Mouse (Mus musculus) neural tube, embryonic 15.5 days (tissue): ENCODE measurements around the gene Hs6st3. TPM values are rescaled to one million over a fixed set of nuclear protein-coding genes. Genes with fewer than 3 reads are reported as not detected.

Source experiments
- ATAC-seq: fragments of 200-750 bp; cut with Nextera tagmentation; 2 replicates; pipeline ENCODE4 v1.8.0; 2017; ENCODE audit warnings: mild to moderate bottlenecking, moderate TSS enrichment, moderate library complexity; ENCODE audit not compliant: low FRiP score
- H3K27ac ChIP-seq: fragments of 300-500 bp; sonication (generic); replicated peaks from 2 replicates; pipeline ENCODE4 v1.5.1; 2015; ENCODE audit warnings: mild to moderate bottlenecking, inconsistent platforms
- H3K27me3 ChIP-seq: fragments of 300-500 bp; sonication (generic); replicated peaks from 2 replicates; pipeline ENCODE4 v1.6.1; 2015; ENCODE audit warnings: inconsistent platforms
- H3K36me3 ChIP-seq: fragments of 300-500 bp; sonication (generic); 2 replicates; pipeline ENCODE4 v1.6.1; 2015; ENCODE audit warnings: inconsistent platforms
- H3K4me1 ChIP-seq: fragments of 300-500 bp; sonication (generic); 2 replicates; pipeline ENCODE4 v1.6.1; 2015; ENCODE audit warnings: inconsistent platforms
- H3K4me2 ChIP-seq: fragments of 300-500 bp; sonication (generic); 2 replicates; pipeline ENCODE4 v1.6.1; 2015; ENCODE audit warnings: inconsistent platforms, mild to moderate bottlenecking, moderate library complexity
- H3K4me3 ChIP-seq: fragments of 300-500 bp; sonication (generic); replicated peaks from 2 replicates; pipeline ENCODE4 v1.5.1; 2015; ENCODE audit warnings: mild to moderate bottlenecking, inconsistent platforms
- H3K9ac ChIP-seq: fragments of 300-500 bp; sonication (generic); replicated peaks from 2 replicates; pipeline ENCODE4 v1.6.1; 2015; ENCODE audit warnings: mild to moderate bottlenecking, inconsistent platforms
- H3K9me3 ChIP-seq: fragments of 300-500 bp; sonication (generic); replicated peaks from 2 replicates; pipeline ENCODE4 v1.6.1; 2016; ENCODE audit warnings: inconsistent platforms
- WGBS: fragments of 180-500 bp; shearing (Covaris S2); methylation state at CpG from one replicate; pipeline ENCODE4 v1.1.7; 2015; ENCODE audit warnings: mixed read lengths; 5-methylcytosine and 5-hydroxymethylcytosine counted together
- polyA plus RNA-seq: library from polyadenylated mRNA; unstranded; fragments of >200 nt; fragmentation: Nextera tagmentation; extraction: Ambion mirVana; gene quantifications from 2 replicates; pipeline ENCODE4 v1.2.1, GENCODE M21; 2015

Gene Hs6st3
- 2.0 and 2.1 TPM in 2 replicates for polyA plus RNA-seq

DNA sequence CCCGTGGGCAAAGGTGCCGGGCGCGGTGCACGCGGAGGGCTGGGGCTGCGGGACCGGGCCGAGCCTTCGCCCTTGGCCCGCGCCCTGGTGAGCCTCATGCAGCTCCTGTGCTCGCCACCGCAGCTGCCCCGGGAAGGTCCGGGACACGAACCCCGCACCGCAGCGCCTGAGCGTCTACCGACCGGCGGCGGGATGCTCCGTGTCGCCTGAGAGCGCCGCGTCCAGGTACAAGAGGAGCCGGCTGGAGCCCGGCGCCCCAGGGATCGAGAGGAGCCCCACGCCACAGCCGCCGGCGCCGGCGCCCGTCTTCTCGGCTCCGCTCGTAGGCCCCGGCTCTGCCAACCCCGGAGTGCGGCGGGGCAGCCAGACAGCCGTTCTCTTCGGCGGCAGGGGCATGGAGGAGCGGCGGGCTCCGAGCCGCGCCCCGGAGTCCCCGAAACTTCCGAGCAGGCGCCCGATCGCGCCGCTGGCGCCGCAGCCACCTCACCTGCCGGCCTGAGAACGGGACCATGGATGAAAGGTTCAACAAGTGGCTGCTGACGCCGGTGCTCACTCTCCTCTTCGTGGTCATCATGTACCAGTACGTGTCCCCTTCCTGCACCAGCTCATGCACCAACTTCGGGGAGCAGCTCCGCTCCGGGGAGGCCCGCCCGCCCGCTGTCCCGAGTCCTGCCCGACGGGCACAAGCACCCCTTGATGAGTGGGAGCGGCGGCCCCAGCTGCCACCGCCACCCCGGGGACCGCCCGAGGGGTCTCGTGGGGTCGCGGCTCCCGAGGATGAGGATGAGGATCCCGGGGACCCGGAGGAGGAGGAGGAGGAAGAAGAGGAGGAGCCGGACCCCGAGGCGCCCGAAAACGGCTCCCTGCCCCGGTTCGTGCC is at the start of gene Hs6st3:
Gene Hs6st3 (plus strand): TSS at position 436 of the 880 bp plus-strand sequence.
- Histone ChIP-seq H3K9ac (peak within 1 kb of the TSS; percentile 57), H3K4me1 (peaks cover 24% of the 10 kb centered on the region), H3K4me3 (peak within 1 kb of the TSS; percentile 74), H3K27ac (peak within 1 kb of the TSS; percentile 57), H3K4me2 (peak within 1 kb of the TSS; percentile 94), H3K9me3 (no peaks in the 10 kb centered on the region), H3K27me3 (peaks cover 21% of the 10 kb centered on the region), H3K36me3 (no peaks in the 10 kb centered on the region)
- ATAC-seq, result peak; percentile 52
- under 1% methylated on average over 99 of the region's 100 CpGs for WGBS

DNA sequence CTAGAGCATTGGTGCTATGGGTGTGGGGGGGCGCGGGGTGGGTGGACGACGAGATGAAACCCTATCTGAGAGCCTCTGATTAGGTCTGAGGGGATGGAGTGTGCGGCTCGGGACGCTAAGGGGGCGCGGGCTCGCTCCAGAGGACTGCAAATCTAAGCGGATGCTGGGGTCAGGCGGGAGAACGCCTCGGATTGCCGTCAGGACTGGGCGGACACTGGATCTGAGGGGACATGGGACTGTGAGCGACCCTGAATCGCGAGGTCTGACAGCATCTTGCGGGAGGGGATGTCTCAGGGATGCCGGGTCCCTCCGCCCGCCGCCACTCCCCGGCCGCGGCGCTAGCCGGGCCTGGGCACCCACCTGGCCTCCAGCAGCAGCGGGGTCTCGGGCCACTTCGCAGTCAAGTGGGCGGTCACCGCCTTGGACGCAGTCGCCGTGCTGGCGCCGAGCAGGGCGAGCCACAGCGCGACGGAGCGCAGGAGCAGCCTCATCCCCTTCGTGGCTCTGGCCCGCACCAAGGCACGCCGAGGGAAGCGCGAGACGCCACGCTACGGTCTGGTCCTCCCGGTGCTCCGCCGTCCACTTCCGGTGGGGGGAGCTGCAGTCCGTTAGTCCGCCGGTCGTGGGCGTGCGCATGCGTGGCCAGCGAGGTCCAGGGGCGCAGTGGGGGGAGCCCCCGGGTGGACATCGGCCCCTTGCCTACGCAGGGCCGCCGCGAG is 39.1 kb upstream of the Hs6st3 start, which contains the start of gene Uggt2:
Gene Uggt2 (minus strand): TSS at position 580 of the 719 bp plus-strand sequence.
- peak; percentile 96 for ATAC-seq
- no peaks in the 10 kb centered on the region for H3K36me3 ChIP-seq
- under 1% methylated on average over 72 of the region's 72 CpGs for WGBS
- H3K4me2 ChIP-seq, result peak within 1 kb of the TSS; percentile 69
- H3K27ac ChIP-seq, result peak within 1 kb of the TSS; percentile 92
- no peaks in the 10 kb centered on the region for H3K9me3 ChIP-seq
- peaks cover 20% of the 10 kb centered on the region for H3K4me1 ChIP-seq
- peak within 1 kb of the TSS; percentile 95 for H3K9ac ChIP-seq
- peak within 1 kb of the TSS; percentile 92 for H3K4me3 ChIP-seq
- no peaks in the 10 kb centered on the region for H3K27me3 ChIP-seq

DNA sequence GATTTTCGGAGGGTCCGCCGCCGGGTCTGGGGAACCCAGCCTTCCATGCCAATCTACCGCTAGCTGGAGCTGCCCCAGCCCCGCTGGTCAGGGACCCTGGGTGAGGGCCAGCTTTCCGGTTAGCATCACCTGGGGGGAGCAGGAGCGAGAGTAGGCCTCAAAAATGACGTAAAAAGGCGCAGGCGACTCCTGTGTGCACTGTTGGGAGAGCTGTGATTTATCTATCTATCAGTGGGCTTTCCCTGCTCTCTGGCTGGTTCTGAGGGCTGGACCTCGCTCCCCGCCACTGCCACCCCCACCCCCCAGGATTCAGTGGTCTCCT is 38.6 kb upstream of the Hs6st3 start:
- Histone ChIP-seq H3K9ac (peak overlapping the region; percentile 95), H3K4me1 (peaks cover 20% of the 10 kb centered on the region), H3K36me3 (no peaks in the 10 kb centered on the region), H3K27me3 (no peaks in the 10 kb centered on the region), H3K27ac (peak overlapping the region; percentile 92), H3K4me2 (peak overlapping the region; percentile 69), H3K9me3 (no peaks in the 10 kb centered on the region), H3K4me3 (peak overlapping the region; percentile 92)
- under 1% methylated on average over 13 of the region's 13 CpGs for WGBS
- peak; percentile 85 for ATAC-seq

DNA sequence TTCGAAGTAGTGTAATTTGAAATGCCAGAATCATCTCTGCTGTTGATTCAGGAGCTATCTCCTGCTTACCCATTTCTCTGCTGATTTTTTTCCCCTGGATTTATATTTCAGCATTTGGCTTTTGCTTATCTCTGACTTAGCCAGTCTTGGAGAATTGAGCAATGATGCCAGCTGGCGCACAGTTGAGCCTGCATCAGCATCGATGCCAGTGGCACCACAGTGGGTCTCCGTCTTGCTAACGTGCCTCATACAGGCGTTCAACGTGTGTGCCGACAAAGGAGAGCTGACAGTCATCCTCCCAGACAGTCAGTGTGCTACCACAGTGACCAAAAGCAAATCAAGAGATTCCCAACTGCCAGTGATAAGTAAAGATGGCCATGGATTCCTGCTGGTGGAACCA is 30.6 kb upstream of the Hs6st3 start:
- no peaks in the 10 kb centered on the region for H3K36me3 ChIP-seq
- no peak overlapping the region for H3K4me3 ChIP-seq
- H3K9me3 ChIP-seq, result no peaks in the 10 kb centered on the region
- H3K27me3 ChIP-seq, result no peaks in the 10 kb centered on the region
- H3K4me1 ChIP-seq, result no peaks in the 10 kb centered on the region
- H3K27ac ChIP-seq, result no peak overlapping the region
- WGBS, result 84% methylated on average over 8 of the region's 8 CpGs
- H3K9ac ChIP-seq, result no peak overlapping the region
- no peak for ATAC-seq
- no peak overlapping the region for H3K4me2 ChIP-seq

DNA sequence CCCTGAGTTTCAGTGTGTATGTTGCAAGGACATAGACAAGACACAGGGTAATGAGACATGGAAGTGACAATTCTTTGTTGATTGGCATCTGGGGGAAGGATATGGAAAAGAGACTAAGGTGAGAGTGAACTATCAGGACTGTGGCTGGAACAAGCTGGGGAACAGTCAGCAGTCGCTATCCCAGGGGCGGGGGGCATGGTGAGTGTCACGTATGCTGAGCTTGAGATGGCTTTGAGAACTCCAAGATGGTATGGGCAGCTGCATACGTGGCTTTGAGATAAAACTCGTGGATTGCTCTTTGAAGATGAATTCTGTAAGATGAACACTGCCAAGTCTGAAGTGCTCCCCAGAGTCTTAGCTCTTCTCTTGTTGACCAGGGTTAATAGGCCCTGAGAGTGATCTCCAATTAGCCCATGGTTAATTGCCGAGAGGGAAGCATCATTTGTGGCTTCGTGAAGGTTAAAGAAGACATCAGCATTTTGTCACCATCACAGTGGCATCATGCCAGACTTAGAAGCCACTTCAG is 29.3 kb upstream of the Hs6st3 start:
- Histone ChIP-seq H3K4me3 (no peak overlapping the region), H3K9ac (no peak overlapping the region), H3K27ac (no peak overlapping the region), H3K9me3 (no peaks in the 10 kb centered on the region), H3K4me2 (no peak overlapping the region), H3K36me3 (no peaks in the 10 kb centered on the region), H3K4me1 (no peaks in the 10 kb centered on the region), H3K27me3 (no peaks in the 10 kb centered on the region)
- ATAC-seq, result no peak
- 66% methylated on average over 7 of the region's 7 CpGs for WGBS

DNA sequence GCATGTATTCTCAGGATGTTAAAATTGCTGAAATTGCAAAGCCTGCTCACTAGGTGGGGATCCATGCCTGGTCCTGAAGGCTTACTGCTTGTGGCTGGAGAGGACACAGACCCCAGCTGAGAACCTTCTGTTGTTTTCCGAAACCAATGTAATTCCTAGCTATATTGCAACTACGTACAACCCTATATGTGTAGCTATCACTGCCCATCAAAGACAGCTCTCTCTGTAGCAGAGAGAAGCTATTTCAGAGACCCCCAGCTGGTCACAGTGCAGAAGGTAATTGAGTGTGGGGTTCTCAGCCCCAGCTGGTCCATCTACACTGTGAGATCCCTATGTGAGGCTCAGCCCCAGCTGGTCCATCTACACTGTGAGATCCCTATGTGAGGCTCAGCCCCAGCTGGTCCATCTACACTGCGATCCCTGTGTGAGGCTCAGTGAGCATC is 28.3 kb upstream of the Hs6st3 start:
- H3K4me3 ChIP-seq, result no peak overlapping the region
- no peaks in the 10 kb centered on the region for H3K27me3 ChIP-seq
- H3K27ac ChIP-seq, result no peak overlapping the region
- H3K9me3 ChIP-seq, result no peaks in the 10 kb centered on the region
- WGBS, result 64% methylated on average over 3 of the region's 3 CpGs
- H3K4me2 ChIP-seq, result no peak overlapping the region
- H3K36me3 ChIP-seq, result no peaks in the 10 kb centered on the region
- no peaks in the 10 kb centered on the region for H3K4me1 ChIP-seq
- H3K9ac ChIP-seq, result no peak overlapping the region
- ATAC-seq, result no peak

DNA sequence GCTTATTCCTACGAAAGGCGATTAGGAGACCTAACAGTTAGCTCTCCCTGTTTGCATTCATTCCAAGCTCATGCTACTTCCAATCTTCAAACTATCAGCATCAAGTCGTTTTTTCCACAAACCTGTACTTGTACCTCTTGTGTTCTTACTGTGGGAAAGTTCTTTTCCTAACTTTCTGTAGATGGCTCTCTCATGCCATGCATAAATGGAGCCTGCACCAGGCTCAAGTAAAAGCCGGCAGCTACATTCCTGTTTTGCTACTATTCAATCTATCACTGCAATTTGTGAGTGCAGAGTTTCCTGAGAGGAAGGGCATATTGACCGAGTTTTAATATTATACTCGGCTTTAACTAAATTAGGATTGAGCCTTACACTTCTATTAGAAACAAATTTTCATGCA is 25.6 kb upstream of the Hs6st3 start:
- Histone ChIP-seq H3K27ac (no peak overlapping the region), H3K9me3 (0 out of 2 replicates have a peak, but pooled peaks cover 4% of the 10 kb centered on the region), H3K9ac (no peak overlapping the region), H3K27me3 (no peaks in the 10 kb centered on the region), H3K4me3 (no peak overlapping the region), H3K4me1 (no peaks in the 10 kb centered on the region), H3K4me2 (no peak overlapping the region), H3K36me3 (no peaks in the 10 kb centered on the region)
- 82% methylated on average over 6 of the region's 6 CpGs for WGBS
- ATAC-seq, result no peak

DNA sequence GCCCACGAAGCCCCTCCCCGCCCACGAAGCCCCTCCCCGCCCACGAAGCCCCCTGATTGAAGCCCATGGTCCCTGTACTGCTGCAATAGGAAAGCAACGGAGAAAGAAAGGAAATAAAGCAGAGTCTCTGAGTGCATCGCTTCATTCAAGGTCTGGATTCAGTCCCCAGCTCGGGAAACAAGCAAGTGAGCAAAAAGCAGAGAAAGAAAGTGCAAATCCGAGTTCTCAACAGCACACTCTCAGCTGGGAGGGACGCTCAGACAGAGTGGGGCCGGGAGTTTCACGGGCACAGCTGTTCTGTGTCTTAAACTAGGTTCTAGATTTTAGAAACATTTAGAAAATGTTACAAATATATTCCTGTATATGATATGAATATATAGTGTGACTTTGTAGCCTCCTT is 14.6 kb upstream of the Hs6st3 start:
- Histone ChIP-seq H3K4me2 (peak overlapping the region; percentile 59), H3K27me3 (no peaks in the 10 kb centered on the region; the same call in 1 of the 2 replicates), H3K27ac (peak overlapping the region; percentile 68), H3K36me3 (no peaks in the 10 kb centered on the region), H3K9ac (peak overlapping the region; percentile 36; the same call in 1 of the 2 replicates), H3K9me3 (no peaks in the 10 kb centered on the region), H3K4me1 (peaks cover 14% of the 10 kb centered on the region), H3K4me3 (peak overlapping the region; percentile 39)
- WGBS, result 2% methylated on average over 12 of the region's 12 CpGs
- peak; percentile 83 for ATAC-seq

DNA sequence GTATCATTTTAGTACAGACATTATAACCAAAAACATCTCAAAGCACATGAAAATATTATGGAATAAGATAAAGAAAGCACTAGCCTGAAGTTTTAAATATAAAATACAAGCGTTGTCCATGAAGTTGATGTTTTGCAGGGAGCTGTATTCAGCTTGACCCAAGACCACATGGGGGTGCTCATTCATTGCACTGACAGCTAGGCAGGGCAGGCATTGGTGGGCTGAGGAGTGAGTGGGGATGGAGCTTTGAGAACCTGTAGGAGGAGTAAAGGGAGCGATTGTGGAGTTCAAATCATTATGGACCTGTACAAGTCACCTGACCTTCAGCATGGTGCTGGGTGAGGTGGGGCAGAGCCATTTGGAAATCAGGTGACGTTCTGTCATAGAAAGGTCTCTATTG is 14.1 kb upstream of the Hs6st3 start:
- no peaks in the 10 kb centered on the region; the same call in 1 of the 2 replicates for H3K27me3 ChIP-seq
- no peak overlapping the region for H3K9ac ChIP-seq
- ATAC-seq, result peak; percentile 85; the same call in 1 of the 2 replicates
- 0 out of 2 replicates have a peak overlapping the region, but pooled peaks have one; percentile 68 for H3K27ac ChIP-seq
- H3K36me3 ChIP-seq, result no peaks in the 10 kb centered on the region
- peaks cover 14% of the 10 kb centered on the region for H3K4me1 ChIP-seq
- no peaks in the 10 kb centered on the region for H3K9me3 ChIP-seq
- H3K4me2 ChIP-seq, result peak overlapping the region; percentile 59
- H3K4me3 ChIP-seq, result peak overlapping the region; percentile 39
- WGBS, result 20% methylated on average over 3 of the region's 3 CpGs

DNA sequence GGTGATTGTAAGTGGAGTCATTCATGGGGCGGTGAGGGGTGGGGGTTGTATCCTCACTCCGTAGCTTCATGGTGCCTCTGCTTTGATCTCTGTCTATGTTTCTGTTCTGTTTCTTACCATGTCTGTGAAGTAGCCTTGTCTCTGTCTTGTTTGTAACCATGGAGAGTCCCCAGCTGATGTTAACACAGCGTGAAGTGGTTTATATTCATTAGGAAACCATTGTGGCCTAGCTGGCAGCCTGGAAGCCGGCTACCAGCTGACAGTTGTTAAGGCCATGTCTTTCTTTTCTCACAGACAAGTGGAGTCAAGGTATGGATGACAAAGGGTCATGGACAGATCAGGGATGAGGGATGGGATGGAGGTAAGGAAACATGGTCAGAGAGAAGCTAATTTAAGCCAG is 12.3 kb upstream of the Hs6st3 start:
- Histone ChIP-seq H3K27ac (no peak overlapping the region), H3K27me3 (no peaks in the 10 kb centered on the region; the same call in 1 of the 2 replicates), H3K4me1 (peaks cover 14% of the 10 kb centered on the region), H3K9me3 (no peaks in the 10 kb centered on the region), H3K9ac (no peak overlapping the region), H3K36me3 (no peaks in the 10 kb centered on the region), H3K4me3 (no peak overlapping the region), H3K4me2 (no peak overlapping the region)
- ATAC-seq, result no peak
- WGBS, result 14% methylated on average over 4 of the region's 4 CpGs

DNA sequence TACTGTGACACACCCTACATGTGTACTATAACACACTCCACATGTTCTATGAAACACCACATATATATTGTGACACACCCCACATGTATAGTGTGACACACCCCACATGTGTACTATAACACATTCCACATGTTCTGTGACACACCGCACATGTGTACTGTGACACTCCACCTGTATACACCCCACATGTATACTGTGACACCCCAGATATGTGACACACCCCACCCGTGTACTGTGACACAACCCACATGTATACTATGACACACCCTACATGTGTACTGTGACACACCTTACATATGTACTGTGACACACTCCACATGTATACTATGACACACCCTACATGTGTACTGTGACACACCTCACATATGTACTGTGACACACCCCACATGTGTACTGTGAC is 10.8 kb upstream of the Hs6st3 start:
- no peak overlapping the region for H3K27ac ChIP-seq
- no peak for ATAC-seq
- no peaks in the 10 kb centered on the region for H3K36me3 ChIP-seq
- no peak overlapping the region for H3K4me3 ChIP-seq
- no peak overlapping the region for H3K9ac ChIP-seq
- H3K9me3 ChIP-seq, result no peaks in the 10 kb centered on the region
- H3K4me1 ChIP-seq, result peaks cover 14% of the 10 kb centered on the region
- no peak overlapping the region for H3K4me2 ChIP-seq
- WGBS, result 96% methylated on average over 2 of the region's 2 CpGs
- no peaks in the 10 kb centered on the region; the same call in 1 of the 2 replicates for H3K27me3 ChIP-seq
